Mouse (Mus musculus) forebrain, embryonic 10.5 days (tissue): ENCODE measurements around the gene Slc12a9. TPM values are rescaled to one million over a fixed set of nuclear protein-coding genes. Genes with fewer than 3 reads are reported as not detected.

ENCODE experiments used
- DNase-seq: peaks from one replicate; pipeline ENCODE4 v3.0.0-alpha.2; 2017; ENCODE audit warnings: low spot score; ENCODE audit errors: extremely low spot score
- H3K27ac ChIP-seq: fragments of 300-500 bp; sonication (generic); 2 replicates; pipeline ENCODE4 v1.5.1; 2016; ENCODE audit warnings: mild to moderate bottlenecking
- H3K27me3 ChIP-seq: fragments of 300-500 bp; sonication (generic); 2 replicates; pipeline ENCODE4 v1.6.1; 2016; ENCODE audit warnings: mild to moderate bottlenecking; ENCODE audit not compliant: poor library complexity, severe bottlenecking
- H3K36me3 ChIP-seq: fragments of 300-500 bp; sonication (generic); replicated peaks from 2 replicates; pipeline ENCODE4 v1.6.1; 2016; ENCODE audit warnings: mild to moderate bottlenecking, moderate library complexity
- H3K4me1 ChIP-seq: fragments of 300-500 bp; sonication (generic); 2 replicates; pipeline ENCODE4 v1.6.1; 2016
- H3K4me3 ChIP-seq: fragments of 300-500 bp; sonication (generic); 2 replicates; pipeline ENCODE4 v1.5.1; 2016; ENCODE audit warnings: mild to moderate bottlenecking, moderate library complexity
- H3K9me3 ChIP-seq: fragments of 300-500 bp; sonication (generic); 2 replicates; pipeline ENCODE4 v1.6.1; 2016; ENCODE audit warnings: mild to moderate bottlenecking, moderate library complexity
- WGBS: fragments of 180-500 bp; shearing (Covaris S2); methylation state at CpG from one replicate; pipeline ENCODE4 v1.1.7; 2016; 5-methylcytosine and 5-hydroxymethylcytosine counted together
- polyA plus RNA-seq: library from polyadenylated mRNA; unstranded; fragments of >200 nt; fragmentation: Nextera tagmentation; extraction: Ambion mirVana; gene quantifications from 2 replicates; pipeline ENCODE4 v1.2.1, GENCODE M21; 2016

The Slc12a9 gene
- polyA plus RNA-seq, 1 experiment from 2014 or later: 10.6 TPM

DNA sequence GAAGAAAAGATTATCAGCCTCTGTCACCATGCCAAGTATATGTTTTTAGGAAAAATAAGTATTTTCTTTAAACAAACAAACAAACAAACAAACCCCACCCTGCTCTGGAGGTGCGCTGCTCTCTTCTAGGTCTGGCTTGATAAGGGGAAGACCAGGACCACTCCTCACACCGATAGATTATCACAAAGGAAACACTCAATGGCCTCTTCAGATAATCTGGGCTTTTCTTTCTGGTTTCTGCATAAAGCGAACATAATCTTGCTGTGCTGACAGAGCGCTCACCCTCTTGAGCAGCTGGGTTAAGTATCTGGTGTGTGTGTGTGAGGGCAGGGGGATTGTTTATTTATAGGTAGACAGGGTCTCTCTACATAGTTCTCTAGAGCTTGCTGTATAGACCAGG lies 29.8 kb downstream of the Slc12a9 start:
- no peak overlapping the region for H3K27ac ChIP-seq
- H3K27me3 ChIP-seq: no peaks in the 10 kb centered on the region
- no peak for DNase-seq
- 90% methylated on average over 4 of the region's 4 CpGs for WGBS
- H3K36me3 ChIP-seq: peaks cover 79% of the 10 kb centered on the region
- H3K4me3 ChIP-seq: peak overlapping the region; percentile 95; the same call in 1 of the 2 replicates
- H3K4me1 ChIP-seq: peaks cover 54% of the 10 kb centered on the region
- peaks cover under 1% of the 10 kb centered on the region; the same call in 1 of the 2 replicates for H3K9me3 ChIP-seq

DNA sequence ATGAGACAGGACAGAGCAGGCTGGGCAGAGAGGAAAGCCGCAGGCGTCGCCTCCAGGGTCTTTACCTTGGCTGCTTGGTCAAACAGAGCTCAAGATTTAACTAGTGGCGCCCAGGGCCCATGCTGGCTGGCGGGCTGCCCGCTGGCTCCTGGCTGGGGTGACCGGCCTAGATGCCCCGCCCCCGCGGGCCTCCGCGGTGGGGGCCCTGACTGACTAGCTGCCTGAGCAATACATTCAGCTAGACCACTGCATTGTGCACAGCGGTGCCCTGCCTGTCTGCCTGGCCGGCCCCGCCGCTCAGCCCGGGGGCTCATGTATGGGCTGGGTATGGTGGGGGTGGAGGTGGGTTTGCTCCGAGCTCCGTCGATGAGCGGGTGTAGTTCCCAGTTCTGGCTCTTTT lies 32.1 kb downstream of the Slc12a9 start:
- H3K4me3 ChIP-seq: no peak overlapping the region; the same call in 1 of the 2 replicates
- DNase-seq: no peak
- H3K9me3 ChIP-seq: no peaks in the 10 kb centered on the region
- peaks cover 98% of the 10 kb centered on the region for H3K36me3 ChIP-seq
- H3K27ac ChIP-seq: no peak overlapping the region
- H3K4me1 ChIP-seq: peaks cover 42% of the 10 kb centered on the region
- 84% methylated on average over 21 of the region's 21 CpGs for WGBS
- H3K27me3 ChIP-seq: no peaks in the 10 kb centered on the region

DNA sequence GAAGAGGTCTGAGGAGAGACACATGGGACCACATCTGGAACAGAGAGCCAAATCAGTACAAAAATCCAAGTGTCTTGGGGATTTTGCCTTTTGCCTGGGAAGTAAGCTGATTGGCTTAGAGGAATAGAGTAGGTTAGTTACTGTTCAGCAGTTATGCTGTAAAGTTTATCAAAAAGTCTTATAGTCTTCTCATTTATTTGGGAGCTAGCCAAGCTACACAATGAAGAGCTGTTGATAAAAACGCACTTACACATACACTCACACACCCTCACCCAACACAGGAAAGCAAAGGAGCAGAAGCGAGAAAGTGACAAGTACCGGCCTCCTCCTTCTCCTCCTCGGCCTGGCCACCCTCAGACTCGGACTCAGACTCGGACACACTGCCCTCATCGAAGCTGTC lies 34.2 kb downstream of the Slc12a9 start:
- peaks cover 96% of the 10 kb centered on the region for H3K36me3 ChIP-seq
- no peak for DNase-seq

GRCm38 (mm10) chr5:137297126-137297525 lies 36.3 kb downstream of the Slc12a9 start:
- peaks cover 75% of the 10 kb centered on the region for H3K36me3 ChIP-seq
- H3K4me3 ChIP-seq: no peak overlapping the region
- peaks cover 11% of the 10 kb centered on the region for H3K27me3 ChIP-seq
- peaks cover 40% of the 10 kb centered on the region for H3K4me1 ChIP-seq
- no peak overlapping the region for H3K27ac ChIP-seq
- H3K9me3 ChIP-seq: no peaks in the 10 kb centered on the region
- 94% methylated on average over 14 of the region's 14 CpGs for WGBS
- DNase-seq: no peak

More for the DNA sequence above, 34.2 kb downstream of the Slc12a9 start:
- H3K4me1 ChIP-seq: peaks cover 38% of the 10 kb centered on the region
- no peak overlapping the region for H3K27ac ChIP-seq
- H3K4me3 ChIP-seq: no peak overlapping the region
- H3K27me3 ChIP-seq: no peaks in the 10 kb centered on the region
- WGBS: 91% methylated on average over 7 of the region's 7 CpGs
- H3K9me3 ChIP-seq: no peaks in the 10 kb centered on the region

DNA sequence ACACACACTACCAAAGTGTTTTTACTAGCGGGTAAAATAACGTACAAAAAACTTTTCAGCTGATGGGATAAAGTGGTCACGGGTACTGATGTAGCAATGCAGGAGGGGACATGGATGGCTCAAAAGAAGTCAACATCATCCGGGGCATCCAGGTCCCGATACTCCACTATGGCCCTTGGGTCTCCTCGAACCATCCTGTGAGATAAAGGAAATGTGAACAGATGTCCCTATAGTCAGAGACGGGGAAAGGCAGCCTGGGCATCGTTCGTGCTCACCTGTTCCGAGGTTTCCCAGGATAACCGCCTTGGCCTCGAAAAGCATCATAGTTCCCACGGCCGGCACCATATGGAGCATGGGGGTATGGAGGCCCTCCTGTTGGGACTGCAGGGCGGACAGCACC lies 37.7 kb downstream of the Slc12a9 start:
- H3K36me3 ChIP-seq: peaks cover 60% of the 10 kb centered on the region
- no peak overlapping the region for H3K27ac ChIP-seq
- no peak for DNase-seq
- peaks cover 25% of the 10 kb centered on the region for H3K27me3 ChIP-seq
- 94% methylated on average over 15 of the region's 15 CpGs for WGBS
- peaks cover 34% of the 10 kb centered on the region for H3K4me1 ChIP-seq
- no peaks in the 10 kb centered on the region for H3K9me3 ChIP-seq
- H3K4me3 ChIP-seq: peak overlapping the region; percentile 14; the same call in 1 of the 2 replicates

GRCm38 (mm10) chr5:137295296-137295695 lies 38.1 kb downstream of the Slc12a9 start:
- H3K4me3 ChIP-seq: peak overlapping the region; percentile 74
- peaks cover 38% of the 10 kb centered on the region for H3K4me1 ChIP-seq
- peak overlapping the region; percentile 94 for H3K27ac ChIP-seq
- no peaks in the 10 kb centered on the region for H3K9me3 ChIP-seq
- WGBS: 83% methylated on average over 9 of the region's 9 CpGs
- no peak for DNase-seq
- peaks cover 29% of the 10 kb centered on the region for H3K27me3 ChIP-seq
- H3K36me3 ChIP-seq: peaks cover 56% of the 10 kb centered on the region

GRCm38 (mm10) chr5:137294744-137295093 lies 38.7 kb downstream of the Slc12a9 start:
- peak overlapping the region; percentile 74 for H3K4me3 ChIP-seq
- no peak for DNase-seq
- 6% methylated on average over 18 of the region's 18 CpGs for WGBS
- no peaks in the 10 kb centered on the region for H3K9me3 ChIP-seq
- H3K4me1 ChIP-seq: peaks cover 38% of the 10 kb centered on the region
- H3K27me3 ChIP-seq: peaks cover 35% of the 10 kb centered on the region
- peaks cover 50% of the 10 kb centered on the region for H3K36me3 ChIP-seq
- peak overlapping the region; percentile 94 for H3K27ac ChIP-seq

GRCm38 (mm10) chr5:137293839-137294743 lies 39.3 kb downstream of the Slc12a9 start, which contains the start of gene Ufsp1:
TSS of gene Ufsp1 (plus strand) at chr5:137294629.
- peak; percentile 95 for DNase-seq
- Histone ChIP-seq H3K4me1 (peaks cover 43% of the 10 kb centered on the region), H3K36me3 (peaks cover 44% of the 10 kb centered on the region), H3K27me3 (peaks cover 41% of the 10 kb centered on the region), H3K27ac (peak within 1 kb of the TSS; percentile 94), H3K9me3 (no peaks in the 10 kb centered on the region), H3K4me3 (peak within 1 kb of the TSS; percentile 74)
- WGBS: under 1% methylated on average over 52 of the region's 52 CpGs

DNA sequence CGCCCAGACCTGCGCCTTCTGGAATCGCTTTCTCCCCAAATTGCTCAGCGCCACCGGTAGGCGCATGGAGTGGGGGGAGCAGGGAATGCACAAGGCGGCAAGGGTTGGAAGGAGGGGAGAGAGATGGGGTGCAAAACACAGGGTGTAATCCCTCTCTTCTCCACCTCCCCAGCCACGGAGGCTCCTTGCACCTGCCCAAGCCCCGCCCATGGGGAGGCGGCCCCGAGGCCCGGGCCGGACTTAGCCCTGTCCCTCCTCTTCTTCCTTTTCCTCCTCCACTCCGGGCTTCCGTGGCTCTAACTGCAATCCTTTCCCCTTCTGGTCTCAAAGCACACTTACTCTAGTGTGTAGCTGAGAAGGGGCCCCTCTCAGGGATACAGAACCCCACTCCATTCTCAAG lies 40.1 kb downstream of the Slc12a9 start:
- H3K4me3 ChIP-seq: peak overlapping the region; percentile 74
- DNase-seq: peak; percentile 70
- H3K9me3 ChIP-seq: no peaks in the 10 kb centered on the region
- H3K27me3 ChIP-seq: peaks cover 49% of the 10 kb centered on the region
- under 1% methylated on average over 15 of the region's 15 CpGs for WGBS
- H3K4me1 ChIP-seq: peaks cover 51% of the 10 kb centered on the region
- H3K36me3 ChIP-seq: peaks cover 36% of the 10 kb centered on the region
- H3K27ac ChIP-seq: peak overlapping the region; percentile 94

GRCm38 (mm10) chr5:137291381-137291926 lies 41.9 kb downstream of the Slc12a9 start:
- Histone ChIP-seq H3K4me3 (peak overlapping the region; percentile 74; the same call in 1 of the 2 replicates), H3K9me3 (no peaks in the 10 kb centered on the region), H3K27me3 (peaks cover 63% of the 10 kb centered on the region), H3K27ac (no peak overlapping the region), H3K36me3 (peaks cover 18% of the 10 kb centered on the region), H3K4me1 (peaks cover 67% of the 10 kb centered on the region)
- DNase-seq: no peak
- WGBS: 80% methylated on average over 15 of the region's 15 CpGs

DNA sequence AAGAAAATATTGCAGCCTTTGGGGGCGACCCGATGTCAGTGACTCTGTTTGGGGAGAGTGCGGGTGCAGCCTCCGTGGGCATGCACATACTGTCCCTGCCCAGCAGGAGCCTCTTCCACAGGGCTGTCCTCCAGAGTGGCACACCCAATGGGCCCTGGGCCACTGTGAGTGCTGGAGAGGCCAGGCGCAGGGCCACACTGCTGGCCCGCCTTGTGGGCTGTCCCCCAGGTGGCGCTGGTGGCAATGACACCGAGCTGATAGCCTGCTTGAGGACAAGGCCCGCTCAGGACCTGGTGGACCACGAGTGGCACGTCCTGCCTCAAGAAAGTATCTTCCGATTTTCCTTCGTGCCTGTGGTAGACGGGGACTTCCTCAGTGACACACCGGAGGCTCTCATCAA lies 42.7 kb downstream of the Slc12a9 start:
- Histone ChIP-seq H3K36me3 (peaks cover 10% of the 10 kb centered on the region), H3K27ac (peak overlapping the region; percentile 51; the same call in 1 of the 2 replicates), H3K4me1 (peaks cover 63% of the 10 kb centered on the region), H3K4me3 (peak overlapping the region; percentile 30; the same call in 1 of the 2 replicates), H3K9me3 (no peaks in the 10 kb centered on the region), H3K27me3 (peaks cover 63% of the 10 kb centered on the region)
- peak; percentile 63 for DNase-seq
- 22% methylated on average over 15 of the region's 15 CpGs for WGBS

DNA sequence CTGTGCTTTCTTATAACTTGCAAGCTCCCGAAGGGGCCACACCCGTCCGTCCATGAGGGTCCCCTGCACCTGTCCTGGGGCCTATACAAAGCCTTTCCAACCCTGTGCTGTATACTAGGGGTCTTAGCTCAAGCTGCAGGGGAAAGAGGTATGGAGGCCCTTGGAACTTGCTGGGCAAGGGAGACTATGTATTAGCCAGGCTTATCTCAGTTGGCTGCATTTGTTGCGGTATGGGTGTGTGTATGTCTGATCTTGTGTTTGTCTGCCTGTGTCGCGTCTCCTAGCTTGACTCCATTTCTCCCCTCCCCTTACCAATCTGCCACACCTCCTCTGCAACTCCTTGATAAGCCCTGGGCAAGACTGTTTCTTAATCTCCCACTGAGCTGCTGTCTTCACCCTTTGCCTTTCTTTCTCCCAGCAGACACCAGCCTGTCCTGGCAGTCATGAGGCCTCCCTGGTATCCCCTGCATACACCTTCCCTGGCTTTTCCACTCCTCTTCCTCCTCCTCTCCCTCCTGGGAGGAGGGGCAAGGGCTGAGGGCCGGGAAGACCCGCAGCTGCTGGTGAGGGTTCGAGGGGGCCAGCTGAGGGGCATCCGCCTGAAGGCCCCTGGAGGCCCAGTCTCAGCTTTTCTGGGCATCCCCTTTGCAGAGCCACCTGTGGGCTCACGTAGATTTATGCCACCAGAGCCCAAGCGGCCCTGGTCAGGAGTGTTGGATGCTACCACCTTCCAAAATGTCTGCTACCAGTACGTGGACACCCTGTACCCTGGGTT lies 43.6 kb downstream of the Slc12a9 start:
- Histone ChIP-seq H3K27me3 (peaks cover 63% of the 10 kb centered on the region), H3K4me1 (peaks cover 55% of the 10 kb centered on the region), H3K36me3 (peaks cover 1% of the 10 kb centered on the region), H3K9me3 (no peaks in the 10 kb centered on the region), H3K4me3 (peak overlapping the region; percentile 55), H3K27ac (peak overlapping the region; percentile 69)
- DNase-seq: no peak
- 56% methylated on average over 13 of the region's 13 CpGs for WGBS
